Mouse (Mus musculus): ENCODE measurements around the gene Cpb1. TPM values are rescaled to one million over a fixed set of nuclear protein-coding genes. Genes with fewer than 3 reads are reported as not detected.
A peak's percentile ranks its signal among the peaks of the same experiment; 100 is the strongest.

The Cpb1 gene
- polyA plus RNA-seq, 1 experiment from 2014 or later, result not detected

DNA sequence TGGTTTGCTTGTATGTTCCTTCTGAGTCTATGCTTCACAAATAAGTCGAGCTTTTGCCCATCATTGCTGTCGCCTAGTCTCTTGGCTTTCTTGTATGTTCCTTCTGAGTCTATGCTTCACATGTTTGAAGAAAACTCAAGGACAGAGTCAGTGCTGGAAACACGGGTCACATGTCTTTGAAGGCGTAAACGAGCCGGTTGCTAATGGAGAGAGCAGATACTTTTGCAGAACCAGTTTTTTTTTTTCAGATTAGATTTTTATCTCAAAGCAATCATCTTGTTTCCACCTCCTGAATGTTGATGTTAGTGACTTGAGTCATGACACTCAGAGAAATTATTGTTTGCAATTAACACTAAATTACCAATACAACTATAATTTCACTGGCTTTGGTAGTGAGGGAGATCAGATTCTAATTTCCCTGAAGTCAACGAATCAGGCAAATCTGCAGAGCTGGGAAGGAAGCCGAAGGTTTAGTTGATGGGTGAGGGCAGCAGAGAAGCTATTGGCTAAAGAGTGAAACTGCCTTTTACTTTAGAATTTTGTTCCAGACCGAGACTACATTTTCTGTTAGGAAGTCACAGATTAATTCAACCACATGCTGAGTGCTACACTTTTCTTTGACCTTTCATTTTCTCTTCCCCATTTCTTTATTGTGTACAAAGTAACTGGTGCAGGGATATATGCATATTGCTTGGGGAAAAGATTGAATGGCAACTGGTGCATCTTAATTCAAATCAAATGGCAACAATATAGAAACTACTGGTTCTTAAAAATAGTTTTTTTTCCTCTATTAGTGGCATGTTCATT is 19.2 kb upstream of the Cpb1 start:
- TF ChIP-seq CTCF (IDR thresholded peaks at IDR 0.05; ENCODE audit: low read depth), result no peak
- TF ChIP-seq EP300 (IDR thresholded peaks at IDR 0.05; ENCODE audit: low read depth), result no peak
- Histone ChIP-seq H3K4me1 (ENCODE audit: insufficient read depth) (no peaks in the 10 kb centered on the region), H3K9ac (replicated peaks) (no peak overlapping the region), H3K36me3 (replicated peaks; ENCODE audit: insufficient read depth, low read length) (no peaks in the 10 kb centered on the region), H3K9me3 (ENCODE audit: low read length) (no peaks in the 10 kb centered on the region), H3K4me3 (ENCODE audit: low read depth, low read length) (no peak overlapping the region), H3K27ac (ENCODE audit: low read depth) (no peak overlapping the region), H3K4me2 (ENCODE audit: low read depth, low read length) (no peak overlapping the region), H3K27me3 (ENCODE audit: insufficient read depth, low read length) (no peaks in the 10 kb centered on the region)
- 70% methylated on average over 9 of the region's 9 CpGs for WGBS (ENCODE audit: insufficient replicate concordance)
- DNase-seq, result no peak
- no peak for ATAC-seq

- no peaks in the 10 kb centered on the region for H3K9me3 ChIP-seq (ENCODE audit: low read length)
- no peak overlapping the region for H3K4me2 ChIP-seq (ENCODE audit: low read depth, low read length)
- ATAC-seq (no peak), DNase-seq (no peak)
- no peaks in the 10 kb centered on the region for H3K36me3 ChIP-seq (replicated peaks; ENCODE audit: insufficient read depth, low read length)
- H3K4me1 ChIP-seq (ENCODE audit: insufficient read depth), result no peaks in the 10 kb centered on the region
- H3K27ac ChIP-seq (ENCODE audit: low read depth), result no peak overlapping the region
- H3K27me3 ChIP-seq (ENCODE audit: insufficient read depth, low read length), result no peaks in the 10 kb centered on the region
- H3K9ac ChIP-seq (replicated peaks), result no peak overlapping the region
- TF ChIP-seq EP300 (IDR thresholded peaks at IDR 0.05; ENCODE audit: low read depth) (no peak), CTCF (IDR thresholded peaks at IDR 0.05; ENCODE audit: low read depth) (no peak)
- H3K4me3 ChIP-seq (ENCODE audit: low read depth, low read length), result no peak overlapping the region
These were observed 15.8 kb upstream of the Cpb1 start for GRCm38 (mm10) chr3:20291370-20291769.

DNA sequence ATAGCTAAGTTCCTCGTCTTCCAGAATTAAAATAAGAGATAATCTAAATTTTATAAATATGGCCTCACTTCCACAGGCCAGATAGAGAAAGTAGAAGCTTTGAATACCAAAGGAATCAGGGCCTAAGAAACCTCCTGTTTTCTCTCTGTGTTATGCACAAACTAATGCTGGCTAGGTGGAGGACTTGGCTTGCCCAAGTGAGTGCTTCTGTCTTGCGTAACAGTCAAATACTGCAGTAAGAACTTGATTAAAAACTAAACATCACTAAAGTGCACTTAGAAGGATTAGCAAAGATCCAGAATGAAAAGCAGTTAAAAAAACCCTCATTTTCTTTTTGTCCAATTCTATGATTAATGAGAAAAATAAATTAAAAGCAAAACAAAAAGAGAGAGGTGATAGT is 13.2 kb upstream of the Cpb1 start:
- 75% methylated on average over 2 of the region's 2 CpGs for WGBS (ENCODE audit: insufficient replicate concordance)

DNA sequence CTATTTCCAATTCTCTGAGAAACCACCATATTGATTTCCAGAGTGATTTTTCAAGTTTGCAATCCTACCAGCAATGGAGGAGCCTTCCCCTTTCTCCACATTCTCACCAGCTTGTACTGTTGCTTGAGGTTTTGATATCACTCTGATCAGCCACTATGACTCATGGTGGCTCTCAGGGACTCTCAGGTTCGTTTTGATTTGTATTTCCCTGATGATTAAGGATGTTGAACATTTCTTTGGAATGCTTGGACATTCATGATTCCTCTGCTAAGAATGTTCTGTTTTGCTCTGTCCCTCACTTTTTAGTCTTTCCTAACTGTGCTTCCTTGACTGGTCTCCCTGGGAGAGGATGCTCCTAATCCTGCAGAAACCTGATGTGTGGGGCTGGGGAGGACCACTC is 6.3 kb upstream of the Cpb1 start:
- Histone ChIP-seq H3K27ac (ENCODE audit: low read depth) (no peak overlapping the region), H3K9ac (replicated peaks) (no peak overlapping the region), H3K4me2 (ENCODE audit: low read depth, low read length) (no peak overlapping the region), H3K9me3 (ENCODE audit: low read length) (no peaks in the 10 kb centered on the region), H3K36me3 (replicated peaks; ENCODE audit: insufficient read depth, low read length) (no peaks in the 10 kb centered on the region), H3K27me3 (ENCODE audit: insufficient read depth, low read length) (no peaks in the 10 kb centered on the region), H3K4me1 (ENCODE audit: insufficient read depth) (no peaks in the 10 kb centered on the region), H3K4me3 (ENCODE audit: low read depth, low read length) (no peak overlapping the region)
- WGBS (ENCODE audit: insufficient replicate concordance), result 39% methylated on average over 1 of the region's 1 CpGs
- no peak for DNase-seq
- ATAC-seq, result no peak
- TF ChIP-seq CTCF (IDR thresholded peaks at IDR 0.05; ENCODE audit: low read depth) (no peak), EP300 (IDR thresholded peaks at IDR 0.05; ENCODE audit: low read depth) (no peak)

More for the DNA sequence above, 13.2 kb upstream of the Cpb1 start:
- Histone ChIP-seq H3K27ac (ENCODE audit: low read depth) (no peak overlapping the region), H3K4me3 (ENCODE audit: low read depth, low read length) (no peak overlapping the region), H3K9me3 (ENCODE audit: low read length) (no peaks in the 10 kb centered on the region), H3K9ac (replicated peaks) (no peak overlapping the region), H3K36me3 (replicated peaks; ENCODE audit: insufficient read depth, low read length) (no peaks in the 10 kb centered on the region), H3K4me2 (ENCODE audit: low read depth, low read length) (no peak overlapping the region), H3K27me3 (ENCODE audit: insufficient read depth, low read length) (no peaks in the 10 kb centered on the region), H3K4me1 (ENCODE audit: insufficient read depth) (no peaks in the 10 kb centered on the region)
- DNase-seq (no peak), ATAC-seq (no peak)
- no peak for TF ChIP-seq EP300 (IDR thresholded peaks at IDR 0.05; ENCODE audit: low read depth)
- TF ChIP-seq CTCF (IDR thresholded peaks at IDR 0.05; ENCODE audit: low read depth), result no peak

DNA sequence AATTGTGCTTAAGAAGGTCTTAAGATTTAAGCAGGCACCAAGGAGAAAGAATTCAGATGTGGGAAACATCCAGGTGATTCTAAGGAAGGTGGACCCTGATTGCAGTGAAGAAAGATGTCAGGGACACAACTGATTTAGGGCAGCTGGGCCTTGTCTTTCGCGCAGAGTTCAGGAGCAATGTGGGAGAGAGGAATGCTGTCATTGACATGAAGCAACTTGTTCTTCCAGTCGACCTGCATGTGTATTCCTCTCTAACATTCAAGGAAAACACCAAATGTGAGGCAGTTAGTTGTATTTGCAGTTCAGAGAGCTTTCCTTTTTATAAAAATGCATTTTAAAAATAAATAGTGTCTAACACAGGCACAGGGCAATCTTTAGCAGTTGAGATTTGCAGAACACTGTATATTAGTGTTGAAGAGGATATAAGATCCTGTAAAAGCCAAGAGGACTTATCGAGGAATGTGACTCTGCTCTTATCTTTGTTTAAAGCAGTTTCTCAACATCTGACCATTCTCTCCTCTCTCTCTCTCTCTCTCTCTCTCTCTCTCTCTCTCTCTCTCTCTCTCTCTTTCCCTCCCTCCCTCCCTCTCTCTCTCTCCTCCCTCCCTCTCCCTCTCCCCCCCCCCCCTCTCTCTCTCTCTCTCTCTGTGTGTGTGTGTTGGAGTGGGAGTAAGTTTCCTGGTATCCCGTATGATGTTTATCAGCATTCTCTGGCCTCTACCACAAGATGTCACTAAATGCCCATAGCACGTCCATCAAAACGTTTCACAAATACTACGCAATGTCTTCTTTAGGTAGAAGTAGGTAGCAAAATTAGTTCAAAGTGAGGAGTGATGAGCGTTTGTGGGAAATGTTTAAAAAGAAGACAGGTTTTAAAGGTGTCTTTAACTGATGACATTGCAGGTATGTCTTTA is 20.7 kb downstream of the Cpb1 start:
- ATAC-seq (no peak), DNase-seq (no peak)

DNA sequence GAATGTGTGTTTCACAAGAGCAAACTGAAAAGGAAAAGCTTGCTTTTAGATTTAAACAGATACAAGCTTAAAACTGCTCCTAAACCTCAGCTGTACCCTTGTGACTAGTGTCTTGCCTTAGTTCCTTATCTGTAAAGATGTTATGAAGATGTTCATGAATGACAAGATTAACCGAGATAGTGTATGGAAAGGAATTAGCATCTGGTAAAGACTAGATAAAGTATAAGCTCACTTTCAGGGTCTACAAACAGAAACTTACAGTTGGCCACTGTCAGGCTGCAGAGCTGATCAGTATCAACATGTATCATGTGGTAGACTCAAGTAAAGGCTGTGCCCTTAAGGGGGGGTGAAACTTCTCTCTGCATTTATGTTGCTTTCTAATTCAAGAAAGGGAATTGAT is 31.6 kb downstream of the Cpb1 start:
- DNase-seq, result no peak
- Histone ChIP-seq H3K9me3 (ENCODE audit: low read length) (no peaks in the 10 kb centered on the region), H3K9ac (replicated peaks) (no peak overlapping the region), H3K27ac (ENCODE audit: low read depth) (no peak overlapping the region), H3K36me3 (replicated peaks; ENCODE audit: insufficient read depth, low read length) (no peaks in the 10 kb centered on the region), H3K27me3 (ENCODE audit: insufficient read depth, low read length) (no peaks in the 10 kb centered on the region), H3K4me2 (ENCODE audit: low read depth, low read length) (no peak overlapping the region), H3K4me3 (ENCODE audit: low read depth, low read length) (no peak overlapping the region), H3K4me1 (ENCODE audit: insufficient read depth) (no peaks in the 10 kb centered on the region)
- 38% methylated on average over 1 of the region's 1 CpGs for WGBS (ENCODE audit: insufficient replicate concordance)
- TF ChIP-seq CTCF (IDR thresholded peaks at IDR 0.05; ENCODE audit: low read depth), result no peak
- no peak for TF ChIP-seq EP300 (IDR thresholded peaks at IDR 0.05; ENCODE audit: low read depth)
- ATAC-seq, result no peak

More for the DNA sequence above, 20.7 kb downstream of the Cpb1 start:
- no peak overlapping the region for H3K4me3 ChIP-seq (ENCODE audit: low read depth, low read length)
- H3K9me3 ChIP-seq (ENCODE audit: low read length), result no peaks in the 10 kb centered on the region
- H3K27me3 ChIP-seq (ENCODE audit: insufficient read depth, low read length), result no peaks in the 10 kb centered on the region
- 38% methylated on average over 9 of the region's 9 CpGs for WGBS (ENCODE audit: insufficient replicate concordance)
- no peak overlapping the region for H3K4me2 ChIP-seq (ENCODE audit: low read depth, low read length)
- H3K9ac ChIP-seq (replicated peaks), result no peak overlapping the region
- no peaks in the 10 kb centered on the region for H3K36me3 ChIP-seq (replicated peaks; ENCODE audit: insufficient read depth, low read length)
- H3K4me1 ChIP-seq (ENCODE audit: insufficient read depth), result no peaks in the 10 kb centered on the region
- no peak overlapping the region for H3K27ac ChIP-seq (ENCODE audit: low read depth)
- TF ChIP-seq EP300 (IDR thresholded peaks at IDR 0.05; ENCODE audit: low read depth) (no peak), CTCF (IDR thresholded peaks at IDR 0.05; ENCODE audit: low read depth) (peak; percentile 50)

Data from liver, postnatal 0 days (tissue).